Mouse (Mus musculus): ENCODE data around the gene Insr. TPM values are rescaled to one million over a fixed set of nuclear protein-coding genes. Genes with fewer than 3 reads are reported as not detected.

The Insr gene
- polyA plus RNA-seq, 1 experiment from 2014 or later = 41.8 TPM

- peaks cover 2% of the 10 kb centered on the region; the same call in 1 of the 2 replicates for H3K9me3 ChIP-seq
- no peaks in the 10 kb centered on the region for H3K27me3 ChIP-seq
- no peak overlapping the region for H3K9ac ChIP-seq
- H3K4me3 ChIP-seq = no peak overlapping the region
- H3K36me3 ChIP-seq = peaks cover 44% of the 10 kb centered on the region
- no peaks in the 10 kb centered on the region for H3K4me1 ChIP-seq
- 88% methylated on average over 3 of the region's 3 CpGs for WGBS
- H3K4me2 ChIP-seq = no peak overlapping the region
- no peak overlapping the region for H3K27ac ChIP-seq
- ATAC-seq (ENCODE audit: insufficient number of reproducible peaks, insufficient read depth, low FRiP score, low TSS enrichment, low read depth) = no peak
Measured at GRCm38 (mm10) chr8:3251101-3251500, 28.3 kb downstream of the Insr start.

GRCm38 (mm10) chr8:3249886-3250285 is 29.5 kb downstream of the Insr start:
- 70% methylated on average over 2 of the region's 2 CpGs for WGBS
- Histone ChIP-seq H3K4me2 (no peak overlapping the region), H3K27ac (no peak overlapping the region), H3K36me3 (peaks cover 53% of the 10 kb centered on the region), H3K4me1 (no peaks in the 10 kb centered on the region), H3K9me3 (peaks cover 7% of the 10 kb centered on the region; the same call in 1 of the 2 replicates), H3K27me3 (no peaks in the 10 kb centered on the region), H3K9ac (no peak overlapping the region), H3K4me3 (no peak overlapping the region)
- ATAC-seq (ENCODE audit: insufficient number of reproducible peaks, insufficient read depth, low FRiP score, low TSS enrichment, low read depth) = no peak

- Histone ChIP-seq H3K27me3 (no peaks in the 10 kb centered on the region), H3K4me2 (no peak overlapping the region), H3K9me3 (peaks cover 7% of the 10 kb centered on the region; the same call in 1 of the 2 replicates), H3K4me1 (no peaks in the 10 kb centered on the region), H3K27ac (no peak overlapping the region), H3K36me3 (peaks cover 42% of the 10 kb centered on the region), H3K9ac (no peak overlapping the region), H3K4me3 (no peak overlapping the region)
- ATAC-seq (ENCODE audit: insufficient number of reproducible peaks, insufficient read depth, low FRiP score, low TSS enrichment, low read depth) = no peak
- 87% methylated on average over 5 of the region's 5 CpGs for WGBS
Measured at GRCm38 (mm10) chr8:3248704-3249103, 30.7 kb downstream of the Insr start.

- Histone ChIP-seq H3K4me2 (no peak overlapping the region), H3K27me3 (no peaks in the 10 kb centered on the region), H3K36me3 (peaks cover 34% of the 10 kb centered on the region), H3K4me1 (no peaks in the 10 kb centered on the region), H3K27ac (no peak overlapping the region), H3K9me3 (peaks cover 7% of the 10 kb centered on the region; the same call in 1 of the 2 replicates), H3K4me3 (no peak overlapping the region), H3K9ac (no peak overlapping the region)
- WGBS = 83% methylated on average over 1 of the region's 1 CpGs
- no peak for ATAC-seq (ENCODE audit: insufficient number of reproducible peaks, insufficient read depth, low FRiP score, low TSS enrichment, low read depth)
Measured at GRCm38 (mm10) chr8:3247129-3247528, 32.3 kb downstream of the Insr start.

GRCm38 (mm10) chr8:3243229-3243628 is 36.2 kb downstream of the Insr start:
- H3K4me2 ChIP-seq = no peak overlapping the region
- H3K4me3 ChIP-seq = no peak overlapping the region
- H3K9ac ChIP-seq = no peak overlapping the region
- H3K9me3 ChIP-seq = 0 out of 2 replicates have a peak, but pooled peaks cover 5% of the 10 kb centered on the region
- H3K4me1 ChIP-seq = no peaks in the 10 kb centered on the region
- H3K27ac ChIP-seq = no peak overlapping the region
- H3K27me3 ChIP-seq = no peaks in the 10 kb centered on the region
- ATAC-seq (ENCODE audit: insufficient number of reproducible peaks, insufficient read depth, low FRiP score, low TSS enrichment, low read depth) = no peak
- 85% methylated on average over 4 of the region's 4 CpGs for WGBS
- peaks cover 13% of the 10 kb centered on the region for H3K36me3 ChIP-seq

GRCm38 (mm10) chr8:3240725-3241124 is 38.7 kb downstream of the Insr start:
- H3K9ac ChIP-seq = no peak overlapping the region
- no peak for ATAC-seq (ENCODE audit: insufficient number of reproducible peaks, insufficient read depth, low FRiP score, low TSS enrichment, low read depth)
- H3K27ac ChIP-seq = no peak overlapping the region
- 0 out of 2 replicates have a peak, but pooled peaks cover 1% of the 10 kb centered on the region for H3K9me3 ChIP-seq
- H3K36me3 ChIP-seq = peaks cover 8% of the 10 kb centered on the region; the same call in 1 of the 2 replicates
- peaks cover 20% of the 10 kb centered on the region for H3K4me1 ChIP-seq
- WGBS = 95% methylated on average over 3 of the region's 3 CpGs
- no peak overlapping the region for H3K4me3 ChIP-seq
- no peaks in the 10 kb centered on the region for H3K27me3 ChIP-seq
- H3K4me2 ChIP-seq = no peak overlapping the region

DNA sequence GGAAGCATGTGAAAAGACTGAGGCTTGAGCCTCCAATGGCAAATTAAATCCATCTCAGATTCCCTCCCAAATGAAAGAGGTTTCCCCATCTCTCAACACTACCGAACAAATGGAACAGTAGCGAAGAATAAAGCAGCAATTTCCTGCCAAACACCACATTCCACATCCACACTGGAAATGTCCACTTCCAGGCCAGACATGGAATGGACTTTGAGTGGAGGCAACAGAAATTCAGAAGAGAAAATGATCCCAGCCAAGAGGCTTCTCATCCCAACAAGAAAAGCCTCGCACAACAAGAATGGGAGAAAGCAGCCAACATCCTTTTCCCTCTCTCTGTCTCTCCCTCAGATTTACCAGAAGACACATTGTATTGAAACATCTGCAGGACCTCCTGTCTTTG is 39.8 kb downstream of the Insr start:
- Histone ChIP-seq H3K4me3 (no peak overlapping the region), H3K9ac (no peak overlapping the region), H3K4me2 (no peak overlapping the region), H3K27me3 (no peaks in the 10 kb centered on the region), H3K9me3 (no peaks in the 10 kb centered on the region), H3K4me1 (peaks cover 20% of the 10 kb centered on the region), H3K36me3 (no peaks in the 10 kb centered on the region), H3K27ac (no peak overlapping the region)
- ATAC-seq (ENCODE audit: insufficient number of reproducible peaks, insufficient read depth, low FRiP score, low TSS enrichment, low read depth) = no peak
- 84% methylated on average over 3 of the region's 3 CpGs for WGBS

DNA sequence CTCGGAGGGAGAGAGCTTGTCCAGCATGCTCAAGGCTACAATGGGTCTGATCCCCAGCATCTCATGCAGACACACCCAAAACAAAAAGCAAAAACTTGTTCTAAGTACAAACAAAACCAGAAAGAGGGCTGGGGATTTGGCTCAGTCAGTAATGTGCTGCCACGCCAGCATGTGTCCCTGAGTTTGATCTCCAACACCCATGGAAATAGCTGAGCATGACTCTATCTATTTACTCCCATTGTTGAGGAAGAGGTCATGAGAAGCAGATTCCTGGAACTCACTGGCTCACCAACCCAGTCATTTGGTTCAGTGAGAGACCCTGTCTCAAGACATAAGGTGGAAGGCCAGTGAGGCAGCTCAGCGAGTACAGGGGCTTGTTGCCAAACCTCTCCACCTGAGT is 40.6 kb downstream of the Insr start:
- WGBS = 85% methylated on average over 3 of the region's 3 CpGs
- no peak overlapping the region for H3K9ac ChIP-seq
- no peak overlapping the region for H3K4me2 ChIP-seq
- no peak overlapping the region for H3K27ac ChIP-seq
- H3K9me3 ChIP-seq = no peaks in the 10 kb centered on the region
- no peaks in the 10 kb centered on the region for H3K36me3 ChIP-seq
- H3K4me3 ChIP-seq = no peak overlapping the region
- H3K4me1 ChIP-seq = peaks cover 20% of the 10 kb centered on the region
- no peak for ATAC-seq (ENCODE audit: insufficient number of reproducible peaks, insufficient read depth, low FRiP score, low TSS enrichment, low read depth)
- H3K27me3 ChIP-seq = no peaks in the 10 kb centered on the region

GRCm38 (mm10) chr8:3237319-3237718 is 42.1 kb downstream of the Insr start:
- 56% methylated on average over 5 of the region's 5 CpGs for WGBS
- no peak overlapping the region for H3K4me3 ChIP-seq

DNA sequence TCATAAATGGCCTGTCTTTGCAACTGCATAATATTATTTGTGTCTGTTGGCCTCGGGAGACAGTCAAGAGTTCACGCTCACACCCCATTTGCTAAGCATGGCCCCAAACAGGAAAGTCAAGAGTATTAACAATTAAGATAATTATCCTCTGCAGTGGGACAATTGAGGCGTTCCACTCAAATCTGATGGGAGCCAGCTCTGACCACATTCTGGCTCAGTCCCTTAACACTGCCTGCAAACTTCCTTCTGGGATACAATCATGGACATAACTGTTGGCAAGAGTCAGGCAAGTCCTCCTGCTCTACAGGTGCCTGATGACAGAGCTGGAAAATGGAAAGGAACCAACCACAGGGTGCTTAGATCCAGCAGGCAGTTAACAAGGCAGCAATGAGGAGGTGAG is 43.1 kb downstream of the Insr start:
- WGBS = 61% methylated on average over 3 of the region's 3 CpGs
- Histone ChIP-seq H3K9ac (no peak overlapping the region), H3K27me3 (no peaks in the 10 kb centered on the region), H3K4me1 (peaks cover 20% of the 10 kb centered on the region), H3K27ac (no peak overlapping the region), H3K36me3 (no peaks in the 10 kb centered on the region), H3K4me2 (no peak overlapping the region), H3K4me3 (no peak overlapping the region), H3K9me3 (no peaks in the 10 kb centered on the region)
- ATAC-seq (ENCODE audit: insufficient number of reproducible peaks, insufficient read depth, low FRiP score, low TSS enrichment, low read depth) = no peak

More at GRCm38 (mm10) chr8:3237319-3237718, 42.1 kb downstream of the Insr start:
- Histone ChIP-seq H3K27ac (no peak overlapping the region), H3K4me2 (no peak overlapping the region), H3K36me3 (no peaks in the 10 kb centered on the region), H3K9me3 (no peaks in the 10 kb centered on the region), H3K4me1 (peaks cover 20% of the 10 kb centered on the region), H3K9ac (no peak overlapping the region), H3K27me3 (no peaks in the 10 kb centered on the region)
- ATAC-seq (ENCODE audit: insufficient number of reproducible peaks, insufficient read depth, low FRiP score, low TSS enrichment, low read depth) = no peak

DNA sequence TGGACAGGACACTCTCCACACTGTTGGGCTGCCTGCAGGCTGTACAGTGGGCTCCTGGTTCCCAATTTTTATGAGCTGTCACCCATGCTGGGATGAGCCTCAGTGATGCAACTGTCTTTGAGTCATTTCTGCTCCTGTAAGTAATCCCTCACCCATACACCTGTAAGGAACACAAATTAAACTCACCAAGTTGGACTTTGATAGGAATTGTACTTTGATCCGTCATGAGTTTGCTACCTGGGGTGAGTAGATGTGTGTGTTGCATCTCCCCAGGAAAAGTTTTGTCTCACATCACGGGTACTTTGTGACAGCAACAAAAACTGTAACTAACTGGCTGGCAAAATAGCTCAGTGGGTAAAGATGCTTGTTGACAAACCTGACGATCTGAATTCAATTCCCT is 44.8 kb downstream of the Insr start:
- no peak overlapping the region for H3K4me3 ChIP-seq
- no peak overlapping the region for H3K9ac ChIP-seq
- no peak overlapping the region for H3K4me2 ChIP-seq
- H3K27ac ChIP-seq = no peak overlapping the region
- peaks cover 20% of the 10 kb centered on the region for H3K4me1 ChIP-seq
- H3K9me3 ChIP-seq = no peaks in the 10 kb centered on the region
- ATAC-seq (ENCODE audit: insufficient number of reproducible peaks, insufficient read depth, low FRiP score, low TSS enrichment, low read depth) = no peak
- 85% methylated on average over 3 of the region's 3 CpGs for WGBS
- no peaks in the 10 kb centered on the region for H3K27me3 ChIP-seq
- H3K36me3 ChIP-seq = no peaks in the 10 kb centered on the region

DNA sequence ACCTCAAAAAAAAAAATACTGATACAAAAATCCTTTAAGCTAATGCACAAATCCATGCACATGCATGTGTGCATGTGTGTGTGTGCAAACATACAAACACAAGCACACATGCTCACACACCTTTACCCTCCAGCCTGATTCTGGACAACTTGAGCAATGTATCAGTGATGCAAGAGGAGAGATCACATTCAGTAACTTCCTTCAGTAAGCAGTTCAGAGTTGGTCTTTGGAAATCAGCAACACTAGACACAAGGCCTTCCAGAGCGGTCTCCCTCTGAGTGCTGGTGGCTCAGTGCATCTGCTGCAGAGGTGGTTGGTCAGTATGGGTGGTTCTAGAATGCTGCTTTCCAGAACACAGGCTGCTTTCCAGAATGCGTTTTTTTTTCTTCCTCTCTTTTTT is 46.8 kb downstream of the Insr start:
- no peaks in the 10 kb centered on the region for H3K27me3 ChIP-seq
- H3K9me3 ChIP-seq = no peaks in the 10 kb centered on the region
- H3K4me2 ChIP-seq = no peak overlapping the region
- no peak for ATAC-seq (ENCODE audit: insufficient number of reproducible peaks, insufficient read depth, low FRiP score, low TSS enrichment, low read depth)
- H3K27ac ChIP-seq = no peak overlapping the region
- peaks cover 16% of the 10 kb centered on the region for H3K4me1 ChIP-seq
- WGBS = 86% methylated on average over 2 of the region's 2 CpGs
- no peak overlapping the region for H3K4me3 ChIP-seq
- no peak overlapping the region for H3K9ac ChIP-seq
- no peaks in the 10 kb centered on the region for H3K36me3 ChIP-seq

Data from embryonic facial prominence, embryonic 13.5 days (tissue).